Mouse (Mus musculus): ENCODE data around the gene App. TPM values are rescaled to one million over a fixed set of nuclear protein-coding genes. Genes with fewer than 3 reads are reported as not detected.

The App gene
- total RNA-seq, 2 experiments from 2014 or later: 320 to 335 TPM

GRCm38 (mm10) chr16:85152457-85152856 lies 21.1 kb downstream of the App start:
- DNase-seq (ENCODE audit: low spot score in 2 of 2): no peak

GRCm38 (mm10) chr16:85151681-85152080 lies 21.9 kb downstream of the App start:
- DNase-seq (ENCODE audit: low spot score in 2 of 2): no peak

DNA sequence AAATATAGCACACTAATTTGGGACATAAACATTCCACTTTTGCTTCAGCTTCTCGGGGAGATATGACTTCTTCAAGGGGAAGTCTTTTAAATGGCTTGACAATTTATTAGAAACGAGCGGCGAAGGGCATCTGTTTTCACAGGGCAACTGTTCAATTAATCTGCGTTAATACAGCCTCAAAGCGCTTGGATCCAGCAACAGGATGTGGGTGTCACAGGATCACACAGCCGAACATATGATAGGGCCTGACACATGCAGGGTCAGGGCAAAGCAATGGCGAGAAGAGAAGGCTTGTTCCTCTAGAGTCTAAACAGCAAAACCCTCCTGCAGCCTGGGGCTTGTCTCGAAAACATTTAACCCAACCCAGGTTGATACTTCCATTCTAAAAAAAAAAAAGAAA lies 22.7 kb downstream of the App start:
- DNase-seq (ENCODE audit: low spot score in 2 of 2): no peak

DNA sequence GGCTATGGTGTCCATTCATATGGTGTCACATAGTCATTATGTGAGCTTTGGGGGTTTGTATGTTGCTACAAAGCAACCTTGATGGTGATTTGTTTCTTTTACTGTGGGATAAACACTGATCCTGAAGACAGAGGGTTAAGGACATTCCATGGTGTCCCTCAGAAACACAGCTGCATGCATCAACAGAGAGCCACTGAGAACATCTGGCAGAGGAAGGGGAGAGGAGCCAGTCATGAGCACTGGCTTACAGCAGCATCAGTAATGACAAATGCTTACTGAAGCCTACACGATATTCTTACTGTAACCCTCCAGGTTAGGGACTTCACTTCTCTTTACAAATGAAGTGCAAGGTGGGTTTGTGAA lies 24.1 kb downstream of the App start:
- no peak for DNase-seq (ENCODE audit: low spot score in 2 of 2)

GRCm38 (mm10) chr16:85148615-85149508 lies 24.7 kb downstream of the App start:
- peak in 1 of 2 experiments; percentile 49 for DNase-seq (ENCODE audit: low spot score in 2 of 2)

DNA sequence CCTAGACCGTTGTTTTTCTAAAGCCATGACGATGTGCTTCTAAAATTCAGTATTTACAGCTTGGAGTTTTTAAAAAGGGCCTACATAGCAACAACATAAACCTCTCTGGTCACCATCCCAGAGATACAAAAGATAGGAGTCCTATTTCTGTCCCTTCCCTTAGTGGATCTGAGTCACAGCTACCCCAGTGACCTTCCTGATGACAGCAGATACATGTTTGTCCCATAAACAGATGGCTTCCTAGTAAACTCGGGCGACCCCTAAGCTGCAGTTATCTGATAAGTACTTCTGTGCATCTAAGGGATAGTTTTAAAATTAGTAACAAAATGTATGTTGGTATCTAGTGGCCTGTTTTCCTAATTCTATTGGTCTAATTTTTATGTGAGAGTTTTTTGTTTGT lies 26.1 kb downstream of the App start:
- DNase-seq (ENCODE audit: low spot score in 2 of 2): no peak

DNA sequence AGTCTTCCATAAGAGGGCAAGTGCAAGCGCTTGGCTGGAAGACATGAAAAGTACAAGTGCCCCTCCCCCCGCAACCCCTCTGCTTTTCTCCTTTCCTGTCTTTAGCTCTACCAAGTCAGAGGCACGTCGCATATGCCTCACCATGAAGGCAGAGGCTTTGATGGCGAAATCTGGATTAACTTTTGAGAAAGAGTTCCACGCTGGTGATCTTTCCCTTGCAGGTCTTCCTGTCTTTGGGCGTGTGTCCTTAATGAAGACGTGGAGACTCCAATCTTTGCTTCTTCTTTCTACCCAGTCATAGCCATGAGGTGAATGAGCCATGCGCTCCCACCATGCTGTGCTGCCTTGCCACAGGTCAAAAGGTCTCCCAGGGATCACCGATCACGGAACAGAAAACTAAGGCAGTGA lies 27.8 kb downstream of the App start:
- no peak for DNase-seq (ENCODE audit: low spot score in 2 of 2)

DNA sequence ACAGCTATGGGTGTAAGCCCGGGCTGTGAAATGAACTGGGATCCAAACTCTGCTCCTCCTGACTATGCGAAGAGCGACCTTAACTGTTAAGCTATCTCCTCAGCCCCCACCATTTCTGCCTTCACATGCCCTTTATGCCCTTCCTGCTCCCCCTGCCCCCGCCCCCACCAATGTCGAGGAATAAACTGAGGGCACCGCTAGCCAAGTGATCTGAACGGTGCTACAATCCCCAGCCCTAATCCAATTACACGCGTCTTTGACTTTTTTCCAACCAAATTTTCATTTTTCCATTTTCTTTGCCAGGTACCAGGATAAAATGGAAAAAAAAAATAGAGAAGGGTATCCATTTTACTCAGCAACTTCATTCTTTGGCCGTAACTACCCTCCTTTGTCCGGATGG lies 28.2 kb downstream of the App start:
- DNase-seq (ENCODE audit: low spot score in 2 of 2): no peak

- DNase-seq (ENCODE audit: low spot score in 2 of 2): no peak
Measured at GRCm38 (mm10) chr16:85144401-85144800, 29.2 kb downstream of the App start.

- no peak for DNase-seq (ENCODE audit: low spot score in 2 of 2)
Measured at GRCm38 (mm10) chr16:85143863-85144262, 29.7 kb downstream of the App start.

GRCm38 (mm10) chr16:85143188-85143587 lies 30.4 kb downstream of the App start:
- no peak for DNase-seq (ENCODE audit: low spot score in 2 of 2)

DNA sequence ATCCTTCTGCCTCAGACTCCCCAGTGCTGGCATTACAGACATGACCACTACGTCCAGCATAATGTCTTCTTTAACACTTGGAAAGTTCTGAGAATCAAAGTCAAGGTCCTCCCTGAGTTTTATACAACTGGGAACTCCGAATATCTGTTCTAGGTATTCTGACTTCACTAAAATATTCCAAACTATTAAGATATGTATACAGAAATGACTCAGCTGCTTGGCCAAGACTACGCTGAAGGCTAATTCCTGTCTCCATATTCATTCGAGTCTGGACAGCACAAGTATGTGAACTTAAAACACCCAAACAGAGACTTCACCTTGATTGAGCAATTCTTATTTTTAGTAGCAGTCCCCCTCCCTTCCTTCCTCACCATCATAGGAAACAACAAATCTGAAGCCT lies 32.2 kb downstream of the App start:
- DNase-seq (ENCODE audit: low spot score in 2 of 2): no peak

DNA sequence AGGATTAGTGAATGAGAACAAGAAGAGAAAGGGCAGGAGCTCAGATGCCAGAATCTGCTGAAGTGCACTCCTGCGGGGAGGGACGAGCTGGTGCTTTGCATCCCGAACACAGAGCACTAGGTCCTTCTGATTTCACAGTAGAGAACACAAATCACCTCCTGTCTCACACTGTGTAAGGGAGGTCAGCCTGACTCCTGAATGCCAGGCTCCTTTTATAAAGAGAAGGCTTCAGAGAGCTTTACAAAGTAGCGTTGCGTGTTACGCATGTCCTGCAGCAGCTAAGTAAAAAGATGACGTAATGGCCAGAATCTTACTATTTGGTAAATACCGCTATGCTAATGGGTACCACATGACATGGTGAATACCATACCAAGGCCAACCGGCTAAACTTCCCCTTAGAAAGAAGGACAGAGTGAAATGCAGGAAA lies 34.4 kb downstream of the App start:
- no peak for DNase-seq (ENCODE audit: low spot score in 2 of 2)

DNA sequence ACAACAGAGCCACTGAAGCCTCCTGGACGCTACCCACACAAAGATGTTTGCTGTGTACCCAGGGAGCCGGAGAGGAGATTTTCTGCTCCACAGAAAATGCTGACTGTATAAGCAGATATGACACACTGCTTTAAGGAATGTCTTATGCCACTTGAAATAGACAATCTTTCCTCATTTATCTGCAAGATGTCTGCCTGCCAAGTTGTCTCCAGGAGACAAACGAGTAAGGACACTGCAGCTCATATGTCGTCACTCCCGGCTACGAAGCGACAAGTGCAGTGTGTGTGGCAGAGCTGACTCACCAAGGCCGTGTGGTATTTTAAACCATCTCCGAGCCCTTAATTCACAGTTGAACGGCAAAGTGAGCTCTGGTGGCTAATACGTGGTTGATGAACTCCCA lies 36.2 kb downstream of the App start:
- DNase-seq (ENCODE audit: low spot score in 2 of 2): peak in 1 of 2 experiments; percentile 53

- DNase-seq (ENCODE audit: low spot score in 2 of 2): no peak
Measured at GRCm38 (mm10) chr16:85136046-85136445, 37.5 kb downstream of the App start.

DNA sequence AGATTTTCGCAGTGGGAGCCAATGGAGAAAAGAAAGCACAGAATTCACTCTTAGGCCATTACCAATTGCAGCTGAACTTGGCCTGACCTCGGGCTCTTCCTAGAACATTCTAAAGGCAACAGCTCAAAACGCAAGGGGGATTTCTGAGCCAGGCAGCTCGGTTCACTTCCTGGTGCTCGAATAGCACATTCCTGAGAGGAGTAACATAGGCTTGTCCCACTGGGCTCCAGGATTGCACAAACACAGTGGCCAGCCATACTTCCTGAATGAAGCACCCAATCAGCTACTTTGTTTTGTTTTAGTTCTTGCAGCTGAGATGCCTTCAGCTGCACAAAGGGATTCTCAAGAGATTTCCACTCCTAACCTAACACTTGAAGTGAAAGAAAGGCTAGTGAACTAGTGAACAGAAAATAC lies 40.1 kb downstream of the App start:
- no peak for DNase-seq (ENCODE audit: low spot score in 2 of 2)

- DNase-seq (ENCODE audit: low spot score in 2 of 2): no peak
Measured at GRCm38 (mm10) chr16:85133057-85133456, 40.5 kb downstream of the App start.

DNA sequence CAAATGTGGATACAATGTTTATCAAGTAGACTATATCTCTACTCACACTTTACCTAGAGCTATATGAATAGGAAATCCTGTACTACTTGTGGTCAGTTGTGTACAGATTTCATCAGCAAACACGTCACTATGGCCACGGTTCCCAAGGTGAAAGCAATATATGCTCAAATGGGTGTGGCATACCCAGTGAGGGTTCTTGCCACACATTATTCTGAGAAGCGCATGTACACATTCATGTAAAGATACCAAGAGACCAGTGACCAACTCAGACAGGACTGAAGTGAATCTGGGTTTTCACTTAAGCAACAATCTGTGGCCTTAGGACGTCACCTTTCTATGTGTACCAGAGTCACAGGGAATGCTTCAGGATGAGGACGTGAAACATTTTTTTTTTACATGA lies 41.4 kb downstream of the App start:
- no peak for DNase-seq (ENCODE audit: low spot score in 2 of 2)

DNA sequence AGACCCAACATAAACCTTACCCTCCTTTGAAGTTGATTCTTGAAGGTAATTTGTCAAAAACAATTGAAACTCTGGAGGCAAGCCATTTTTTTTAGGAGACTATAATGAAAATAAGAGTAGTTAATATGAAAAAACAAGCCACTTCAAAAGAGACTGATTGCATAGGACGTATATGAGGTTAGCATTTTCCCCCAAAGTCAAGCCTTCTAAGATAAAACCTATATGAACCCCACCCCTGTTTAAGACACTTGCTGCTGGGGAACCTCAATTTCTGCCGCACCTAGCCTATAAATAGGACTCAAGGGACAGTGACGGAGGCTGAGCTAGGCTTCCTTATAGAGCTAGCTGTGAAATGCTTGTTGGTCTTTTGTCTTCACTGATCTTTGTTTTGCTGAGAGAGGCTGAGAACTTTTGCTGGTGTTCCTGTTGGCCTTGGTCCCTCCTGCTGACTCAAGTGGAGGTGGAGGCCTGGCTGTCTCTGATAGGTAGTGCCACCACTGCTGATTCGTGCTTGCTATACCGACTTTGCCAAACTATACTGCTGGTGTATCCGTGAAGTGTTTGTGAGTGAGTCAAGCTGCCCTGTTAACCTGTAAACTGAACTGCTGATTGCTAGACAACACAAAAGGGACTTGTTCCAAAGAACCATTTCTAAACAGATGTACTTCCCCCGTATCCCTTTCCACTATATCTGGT lies 42.6 kb downstream of the App start:
- no peak for DNase-seq (ENCODE audit: low spot score in 2 of 2)

GRCm38 (mm10) chr16:85128693-85129657 lies 44.6 kb downstream of the App start:
- no peak for DNase-seq (ENCODE audit: low spot score in 2 of 2)

- DNase-seq (ENCODE audit: low spot score in 2 of 2): no peak
Measured at GRCm38 (mm10) chr16:85128347-85128664, 45.3 kb downstream of the App start.
